Mouse (Mus musculus): ENCODE results near the gene Coq9. TPM values are rescaled to one million over a fixed set of nuclear protein-coding genes. Genes with fewer than 3 reads are reported as not detected.

Coq9 gene
- total and polyA plus RNA-seq, 2 experiments: 148 to 280 TPM

GRCm38 (mm10) chr8:94857346-94858173, 19.4 kb downstream of the Coq9 start, which contains the start of gene Polr2c:
Gene Polr2c, plus strand, starts transcription at chr8:94857450.
- DNase-seq (ENCODE audit: extremely low read depth, low read depth, low spot score): peak; percentile 7
- WGBS: under 1% methylated on average over 68 of the region's 68 CpGs
- Histone ChIP-seq H3K36me3 (ENCODE audit: control insufficient read depth, insufficient read depth, low read length) (peaks cover 19% of the 10 kb centered on the region), H3K4me3 (ENCODE audit: insufficient read depth, low read depth, low read length) (peak within 1 kb of the TSS; percentile 100), H3K9ac (ENCODE audit: low read depth, low read length) (peak within 1 kb of the TSS; percentile 98), H3K79me2 (ENCODE audit: control insufficient read depth, insufficient read depth, low read length) (peaks cover 8% of the 10 kb centered on the region), H3K27ac (replicated peaks; ENCODE audit: insufficient read depth, low read depth, low read length) (peak within 1 kb of the TSS; percentile 58), H3K4me1 (ENCODE audit: control insufficient read depth, insufficient read depth, low read length) (no peaks in the 10 kb centered on the region), H3K27me3 (ENCODE audit: control insufficient read depth, insufficient read depth, low read length) (no peaks in the 10 kb centered on the region)
- TF ChIP-seq CTCF (IDR thresholded peaks at IDR 0.05; ENCODE audit: low read depth, low read length): peak; percentile 88
- TF ChIP-seq POLR2A (IDR thresholded peaks at IDR 0.05; ENCODE audit: extremely low read depth, insufficient read depth, low read length): 0 out of 2 replicates have a peak, but pooled peaks have one; percentile 40

DNA sequence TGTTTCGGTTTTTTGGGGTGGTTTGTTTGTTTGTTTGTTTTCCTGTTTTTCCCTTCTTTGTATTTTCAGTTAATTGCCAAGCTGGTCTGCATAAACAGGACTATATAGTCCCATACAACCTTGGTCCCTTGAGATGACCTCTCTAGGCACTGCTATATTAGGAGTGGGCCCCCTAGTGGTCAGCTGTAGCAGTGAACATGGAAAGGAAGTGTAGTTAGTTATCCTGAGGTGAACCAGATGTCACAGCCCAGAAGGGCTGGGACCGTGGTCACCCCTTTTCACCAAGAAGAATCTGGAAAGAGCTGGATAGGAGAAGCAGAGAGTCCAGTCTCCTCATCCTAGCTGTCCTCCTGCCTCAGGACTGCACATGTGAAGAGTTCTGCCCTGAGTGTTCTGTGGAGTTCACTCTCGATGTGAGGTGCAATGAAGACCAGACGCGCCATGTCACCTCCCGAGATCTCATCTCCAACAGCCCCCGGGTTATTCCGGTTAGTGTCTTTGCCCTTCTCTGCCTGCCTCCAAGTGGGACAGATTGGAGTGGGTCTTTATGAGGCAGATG, 23.3 kb downstream of the Coq9 start:
- no peaks in the 10 kb centered on the region for H3K27me3 ChIP-seq (ENCODE audit: control insufficient read depth, insufficient read depth, low read length)
- peaks cover 11% of the 10 kb centered on the region for H3K36me3 ChIP-seq (ENCODE audit: control insufficient read depth, insufficient read depth, low read length)
- peak; percentile 49 for DNase-seq (ENCODE audit: extremely low read depth, low read depth, low spot score)
- no peak overlapping the region for H3K9ac ChIP-seq (ENCODE audit: low read depth, low read length)
- 79% methylated on average over 8 of the region's 8 CpGs for WGBS
- H3K79me2 ChIP-seq (ENCODE audit: control insufficient read depth, insufficient read depth, low read length): peaks cover 8% of the 10 kb centered on the region
- no peak overlapping the region for H3K27ac ChIP-seq (replicated peaks; ENCODE audit: insufficient read depth, low read depth, low read length)
- no peak overlapping the region for H3K4me3 ChIP-seq (ENCODE audit: insufficient read depth, low read depth, low read length)
- TF ChIP-seq POLR2A (IDR thresholded peaks at IDR 0.05; ENCODE audit: extremely low read depth, insufficient read depth, low read length) (no peak), CTCF (IDR thresholded peaks at IDR 0.05; ENCODE audit: low read depth, low read length) (peak; percentile 33; the same call in 1 of the 2 replicates)
- no peaks in the 10 kb centered on the region for H3K4me1 ChIP-seq (ENCODE audit: control insufficient read depth, insufficient read depth, low read length)

DNA sequence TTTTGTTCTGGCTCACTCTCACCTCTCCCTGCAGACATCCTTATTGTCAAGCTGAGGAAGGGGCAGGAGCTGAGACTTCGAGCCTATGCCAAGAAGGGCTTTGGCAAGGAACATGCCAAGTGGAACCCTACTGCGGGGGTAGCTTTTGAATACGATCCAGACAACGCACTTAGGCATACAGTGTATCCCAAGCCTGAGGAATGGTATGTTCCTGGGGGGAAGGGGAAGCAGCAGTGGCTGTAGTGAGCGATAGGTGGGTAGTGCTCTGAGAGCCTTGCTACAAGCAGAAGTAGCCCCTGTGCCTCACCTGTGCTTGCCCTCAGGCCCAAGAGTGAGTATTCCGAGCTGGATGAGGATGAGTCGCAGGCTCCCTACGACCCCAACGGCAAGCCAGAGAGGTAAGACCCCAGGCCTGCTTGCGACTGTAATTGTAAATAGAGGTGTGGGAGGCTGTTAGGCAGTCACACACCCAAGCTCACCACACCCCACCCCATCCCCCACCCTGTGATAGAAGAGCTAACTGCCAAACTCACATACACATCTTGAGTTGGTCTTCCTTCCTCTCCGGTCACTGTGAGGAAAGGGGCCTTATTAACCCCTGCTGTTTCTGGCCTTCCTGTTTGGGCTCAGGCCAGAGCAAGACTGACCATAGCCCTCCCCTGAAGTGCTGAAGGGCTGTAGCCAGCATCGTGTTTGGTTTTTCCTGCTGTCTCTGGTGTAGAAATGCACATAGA, 24.5 kb downstream of the Coq9 start:
- H3K79me2 ChIP-seq (ENCODE audit: control insufficient read depth, insufficient read depth, low read length): peaks cover 4% of the 10 kb centered on the region
- no peak overlapping the region for H3K4me3 ChIP-seq (ENCODE audit: insufficient read depth, low read depth, low read length)
- 85% methylated on average over 12 of the region's 12 CpGs for WGBS
- H3K9ac ChIP-seq (ENCODE audit: low read depth, low read length): no peak overlapping the region
- no peaks in the 10 kb centered on the region for H3K4me1 ChIP-seq (ENCODE audit: control insufficient read depth, insufficient read depth, low read length)
- H3K36me3 ChIP-seq (ENCODE audit: control insufficient read depth, insufficient read depth, low read length): peaks cover 11% of the 10 kb centered on the region
- DNase-seq (ENCODE audit: extremely low read depth, low read depth, low spot score): no peak
- no peak for TF ChIP-seq POLR2A (IDR thresholded peaks at IDR 0.05; ENCODE audit: extremely low read depth, insufficient read depth, low read length)
- no peak for TF ChIP-seq CTCF (IDR thresholded peaks at IDR 0.05; ENCODE audit: low read depth, low read length)
- no peaks in the 10 kb centered on the region for H3K27me3 ChIP-seq (ENCODE audit: control insufficient read depth, insufficient read depth, low read length)
- no peak overlapping the region for H3K27ac ChIP-seq (replicated peaks; ENCODE audit: insufficient read depth, low read depth, low read length)

GRCm38 (mm10) chr8:94863897-94864673, 26.0 kb downstream of the Coq9 start:
- DNase-seq (ENCODE audit: extremely low read depth, low read depth, low spot score): no peak
- H3K27ac ChIP-seq (replicated peaks; ENCODE audit: insufficient read depth, low read depth, low read length): no peak overlapping the region

GRCm38 (mm10) chr8:94865292-94865691, 27.2 kb downstream of the Coq9 start:
- H3K4me3 ChIP-seq (ENCODE audit: insufficient read depth, low read depth, low read length): no peak overlapping the region
- H3K4me1 ChIP-seq (ENCODE audit: control insufficient read depth, insufficient read depth, low read length): no peaks in the 10 kb centered on the region
- H3K79me2 ChIP-seq (ENCODE audit: control insufficient read depth, insufficient read depth, low read length): no peaks in the 10 kb centered on the region
- no peak overlapping the region for H3K9ac ChIP-seq (ENCODE audit: low read depth, low read length)
- DNase-seq (ENCODE audit: extremely low read depth, low read depth, low spot score): no peak
- H3K27me3 ChIP-seq (ENCODE audit: control insufficient read depth, insufficient read depth, low read length): no peaks in the 10 kb centered on the region
- peaks cover 11% of the 10 kb centered on the region for H3K36me3 ChIP-seq (ENCODE audit: control insufficient read depth, insufficient read depth, low read length)
- TF ChIP-seq POLR2A (IDR thresholded peaks at IDR 0.05; ENCODE audit: extremely low read depth, insufficient read depth, low read length): no peak
- TF ChIP-seq CTCF (IDR thresholded peaks at IDR 0.05; ENCODE audit: low read depth, low read length): no peak
- no peak overlapping the region for H3K27ac ChIP-seq (replicated peaks; ENCODE audit: insufficient read depth, low read depth, low read length)
- 79% methylated on average over 10 of the region's 10 CpGs for WGBS

More at GRCm38 (mm10) chr8:94863897-94864673, 26.0 kb downstream of the Coq9 start:
- WGBS: 70% methylated on average over 10 of the region's 10 CpGs
- no peaks in the 10 kb centered on the region for H3K4me1 ChIP-seq (ENCODE audit: control insufficient read depth, insufficient read depth, low read length)
- TF ChIP-seq CTCF (IDR thresholded peaks at IDR 0.05; ENCODE audit: low read depth, low read length) (no peak), POLR2A (IDR thresholded peaks at IDR 0.05; ENCODE audit: extremely low read depth, insufficient read depth, low read length) (no peak)
- H3K9ac ChIP-seq (ENCODE audit: low read depth, low read length): no peak overlapping the region
- H3K27me3 ChIP-seq (ENCODE audit: control insufficient read depth, insufficient read depth, low read length): no peaks in the 10 kb centered on the region
- H3K79me2 ChIP-seq (ENCODE audit: control insufficient read depth, insufficient read depth, low read length): no peaks in the 10 kb centered on the region
- H3K4me3 ChIP-seq (ENCODE audit: insufficient read depth, low read depth, low read length): no peak overlapping the region
- H3K36me3 ChIP-seq (ENCODE audit: control insufficient read depth, insufficient read depth, low read length): peaks cover 11% of the 10 kb centered on the region
